Mouse (Mus musculus): ENCODE measurements around the gene Gm29644.
"Not testable (repeated sequence)": the region's sequence is repeated elsewhere in the genome, so short reads cannot be mapped to it uniquely, and the experiment has no call there.

Gm29644 gene

DNA sequence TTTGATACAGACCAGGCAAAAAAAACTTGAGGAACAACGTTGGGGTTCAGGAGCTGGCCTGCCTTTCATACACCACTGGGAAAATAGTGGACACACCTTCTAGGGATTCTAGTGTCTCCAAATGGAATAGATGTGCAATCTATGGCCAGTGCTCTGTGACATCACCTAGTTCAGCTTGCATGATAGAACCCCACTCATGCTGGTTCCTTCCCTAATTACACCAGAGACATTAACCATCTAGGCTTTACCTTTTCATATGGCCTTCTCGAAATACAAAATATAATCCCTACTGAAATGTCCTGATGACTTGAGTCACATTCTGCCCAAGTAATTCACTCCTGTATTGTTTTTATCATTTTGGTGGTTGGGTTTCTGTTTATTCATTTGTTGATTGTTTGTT, at the start of gene Gm29644, which contains the start of gene Gm29423:
Gm29644 (minus strand) TSS at position 157 of the 400 bp plus-strand sequence.
Gm29423 (minus strand) TSS at position 101 of the 400 bp plus-strand sequence.
- DNase-seq, result not testable (repeated sequence)

DNA sequence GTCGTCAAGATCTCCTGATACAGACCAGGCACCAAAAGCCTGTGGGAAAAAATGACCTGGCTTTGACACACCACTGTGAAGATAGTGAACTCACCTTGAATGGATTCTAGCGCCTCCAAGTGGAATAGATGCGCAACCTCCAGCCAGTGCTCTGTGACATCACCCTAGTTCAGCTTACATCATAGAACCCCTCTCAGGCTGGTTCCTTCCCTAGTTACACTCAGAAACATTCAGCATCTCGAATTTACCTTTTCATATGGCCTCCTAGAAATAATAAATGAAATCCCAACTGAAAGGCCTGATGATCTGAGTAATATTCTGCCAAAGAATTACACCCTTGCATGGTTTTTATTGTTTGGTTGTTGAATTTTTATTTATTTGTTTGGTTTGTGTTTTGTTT, 29.6 kb downstream of the Gm29644 start, which contains the start of gene Gm21118:
Gm21118 (minus strand) TSS at position 101 of the 400 bp plus-strand sequence.
- not testable (repeated sequence) for DNase-seq

Measured in lung, adult 18-20 months (tissue).